Mouse (Mus musculus): Measurements from ENCODE around the gene Tas1r3. TPM values are rescaled to one million over a fixed set of nuclear protein-coding genes. Genes with fewer than 3 reads are reported as not detected.

The Tas1r3 gene
- total and polyA plus RNA-seq, 3 experiments, result 0.13 to 0.35 (median 0.16) TPM

- no peak overlapping the region for H3K4me3 ChIP-seq
- no peak for DNase-seq
- H3K4me1 ChIP-seq (ENCODE audit: control insufficient read depth, insufficient read depth, low read length), result peaks cover 12% of the 10 kb centered on the region
- peaks cover 8% of the 10 kb centered on the region for H3K36me3 ChIP-seq (ENCODE audit: control insufficient read depth, insufficient read depth, low read length)
- intact Hi-C loops (cut with DNase I), result no loop called here
- H3K9ac ChIP-seq (ENCODE audit: low read depth, low read length), result no peak overlapping the region
- H3K79me2 ChIP-seq (replicated peaks; ENCODE audit: control insufficient read depth, insufficient read depth, low read length), result 0 out of 2 replicates have a peak, but pooled peaks cover 1% of the 10 kb centered on the region
- no peaks in the 10 kb centered on the region for H3K27me3 ChIP-seq (ENCODE audit: control insufficient read depth, insufficient read depth, low read length)
- H3K27ac ChIP-seq, result no peak overlapping the region
- 94% methylated on average over 5 of the region's 5 CpGs for WGBS
- TF ChIP-seq CTCF (IDR thresholded peaks at IDR 0.05) (no peak), EP300 (IDR thresholded peaks at IDR 0.05; ENCODE audit: insufficient read depth, low read depth, low read length) (no peak), POLR2A (IDR thresholded peaks at IDR 0.05; ENCODE audit: insufficient read depth, low read depth, low read length) (no peak)
Measured at GRCm38 (mm10) chr4:155886330-155886729, 23.2 kb upstream of the Tas1r3 start.

- Histone ChIP-seq H3K4me3 (0 out of 2 replicates have a peak overlapping the region, but pooled peaks have one; percentile 9), H3K27me3 (ENCODE audit: control insufficient read depth, insufficient read depth, low read length) (no peaks in the 10 kb centered on the region), H3K4me1 (ENCODE audit: control insufficient read depth, insufficient read depth, low read length) (peaks cover 8% of the 10 kb centered on the region), H3K79me2 (replicated peaks; ENCODE audit: control insufficient read depth, insufficient read depth, low read length) (no peaks in the 10 kb centered on the region), H3K9ac (ENCODE audit: low read depth, low read length) (no peak overlapping the region), H3K36me3 (ENCODE audit: control insufficient read depth, insufficient read depth, low read length) (peaks cover 8% of the 10 kb centered on the region), H3K27ac (peak overlapping the region; percentile 83)
- intact Hi-C loops (cut with DNase I), result no loop called here
- TF ChIP-seq POLR2A (IDR thresholded peaks at IDR 0.05; ENCODE audit: insufficient read depth, low read depth, low read length) (peak; percentile 70; the same call in 1 of the 2 replicates), EP300 (IDR thresholded peaks at IDR 0.05; ENCODE audit: insufficient read depth, low read depth, low read length) (no peak)
- WGBS, result 29% methylated on average over 3 of the region's 3 CpGs
- DNase-seq, result peak in 1 of 2 experiments; percentile 18
Measured at GRCm38 (mm10) chr4:155883587-155883986, 20.4 kb upstream of the Tas1r3 start.

GRCm38 (mm10) chr4:155871404-155871803, 8.2 kb upstream of the Tas1r3 start:
- Histone ChIP-seq H3K27me3 (ENCODE audit: control insufficient read depth, insufficient read depth, low read length) (no peaks in the 10 kb centered on the region), H3K4me1 (ENCODE audit: control insufficient read depth, insufficient read depth, low read length) (no peaks in the 10 kb centered on the region), H3K36me3 (ENCODE audit: control insufficient read depth, insufficient read depth, low read length) (no peaks in the 10 kb centered on the region), H3K79me2 (replicated peaks; ENCODE audit: control insufficient read depth, insufficient read depth, low read length) (no peaks in the 10 kb centered on the region), H3K9ac (ENCODE audit: low read depth, low read length) (no peak overlapping the region), H3K4me3 (no peak overlapping the region), H3K27ac (no peak overlapping the region)
- intact Hi-C loops (cut with DNase I), result no loop called here
- no peak for TF ChIP-seq EP300 (IDR thresholded peaks at IDR 0.05; ENCODE audit: insufficient read depth, low read depth, low read length)
- TF ChIP-seq POLR2A (IDR thresholded peaks at IDR 0.05; ENCODE audit: insufficient read depth, low read depth, low read length), result no peak
- no peak for TF ChIP-seq CTCF (IDR thresholded peaks at IDR 0.05)
- WGBS, result 93% methylated on average over 7 of the region's 7 CpGs
- DNase-seq, result no peak

GRCm38 (mm10) chr4:155869317-155870033, 6.3 kb upstream of the Tas1r3 start, which contains the start of the genes Cptp and Ints11:
Gene Cptp, minus strand, starts transcription at chr4:155869440.
Gene Ints11, plus strand, starts transcription at chr4:155869546.
- TF ChIP-seq EP300 (IDR thresholded peaks at IDR 0.05; ENCODE audit: insufficient read depth, low read depth, low read length) (0 out of 2 replicates have a peak, but pooled peaks have one; percentile 47), POLR2A (IDR thresholded peaks at IDR 0.05; ENCODE audit: insufficient read depth, low read depth, low read length) (peak; percentile 73), CTCF (IDR thresholded peaks at IDR 0.05) (peak; percentile 71)
- DNase-seq, result peak; percentile 97 to 98
- peak within 1 kb of the TSS; percentile 79 for H3K9ac ChIP-seq (ENCODE audit: low read depth, low read length)
- H3K27ac ChIP-seq, result peak within 1 kb of the TSS; percentile 82
- no peaks in the 10 kb centered on the region for H3K36me3 ChIP-seq (ENCODE audit: control insufficient read depth, insufficient read depth, low read length)
- no peaks in the 10 kb centered on the region for H3K4me1 ChIP-seq (ENCODE audit: control insufficient read depth, insufficient read depth, low read length)
- under 1% methylated on average over 63 of the region's 63 CpGs for WGBS
- intact Hi-C loops (cut with DNase I), result loop anchor here (1.0 to 5.0 kb wide), 4 partner anchors 19 to 123 kb away; partner anchors contain the start of genes B3galt6, Sdf4 and Ube2j2
- no peaks in the 10 kb centered on the region for H3K79me2 ChIP-seq (replicated peaks; ENCODE audit: control insufficient read depth, insufficient read depth, low read length)
- H3K27me3 ChIP-seq (ENCODE audit: control insufficient read depth, insufficient read depth, low read length), result no peaks in the 10 kb centered on the region
- peak within 1 kb of the TSS; percentile 65 for H3K4me3 ChIP-seq

- TF ChIP-seq POLR2A (IDR thresholded peaks at IDR 0.05; ENCODE audit: insufficient read depth, low read depth, low read length) (no peak), CTCF (IDR thresholded peaks at IDR 0.05) (no peak), EP300 (IDR thresholded peaks at IDR 0.05; ENCODE audit: insufficient read depth, low read depth, low read length) (no peak)
- no peaks in the 10 kb centered on the region for H3K27me3 ChIP-seq (ENCODE audit: control insufficient read depth, insufficient read depth, low read length)
- no peaks in the 10 kb centered on the region for H3K4me1 ChIP-seq (ENCODE audit: control insufficient read depth, insufficient read depth, low read length)
- WGBS, result 7% methylated on average over 22 of the region's 22 CpGs
- H3K4me3 ChIP-seq, result peak overlapping the region; percentile 65
- DNase-seq, result no peak
- peak overlapping the region; percentile 57 for H3K27ac ChIP-seq
- no peaks in the 10 kb centered on the region for H3K36me3 ChIP-seq (ENCODE audit: control insufficient read depth, insufficient read depth, low read length)
- H3K9ac ChIP-seq (ENCODE audit: low read depth, low read length), result peak overlapping the region; percentile 76
- intact Hi-C loops (cut with DNase I), result loop anchor here (1.0 to 5.0 kb wide), 4 partner anchors 18 to 124 kb away; partner anchors contain the start of genes B3galt6, Sdf4 and Ube2j2
- H3K79me2 ChIP-seq (replicated peaks; ENCODE audit: control insufficient read depth, insufficient read depth, low read length), result no peaks in the 10 kb centered on the region
Measured at GRCm38 (mm10) chr4:155868614-155869298, 5.6 kb upstream of the Tas1r3 start.
